Mouse (Mus musculus) cortical plate, adult 2 months (tissue): Measurements from ENCODE around the gene Dhdh.

Source experiments
- CTCF ChIP-seq: fragments of 200-500 bp; IDR thresholded peaks from 2 replicates; pipeline ENCODE4 v1.5.1; 2011; ENCODE audit warnings: mild to moderate bottlenecking, control low read depth, low read length; ENCODE audit not compliant: insufficient read depth; ENCODE audit errors: extremely low read depth
- POLR2A ChIP-seq: fragments of 200-500 bp; IDR thresholded peaks from 2 replicates; pipeline ENCODE4 v1.6.1; 2011; ENCODE audit warnings: mild to moderate bottlenecking, low read length, control low read depth; ENCODE audit not compliant: insufficient read depth; ENCODE audit errors: extremely low read depth

- TF ChIP-seq POLR2A: no peak
- TF ChIP-seq CTCF: no peak
Observed at GRCm38 (mm10) chr7:45433835-45434202, 54.8 kb downstream of the Dhdh start.
